Mouse (Mus musculus): ENCODE measurements around the gene Gm21739. TPM values are rescaled to one million over a fixed set of nuclear protein-coding genes. Genes with fewer than 3 reads are reported as not detected.

Gene Gm21739
- not detected for polyA plus RNA-seq (2014; fragmentation: Illumina TruSeq; extraction: RNeasy Lipid Tissue Mini Kit (QIAGEN cat#74804); ENCODE audit: low read depth, low replicate concordance)

DNA sequence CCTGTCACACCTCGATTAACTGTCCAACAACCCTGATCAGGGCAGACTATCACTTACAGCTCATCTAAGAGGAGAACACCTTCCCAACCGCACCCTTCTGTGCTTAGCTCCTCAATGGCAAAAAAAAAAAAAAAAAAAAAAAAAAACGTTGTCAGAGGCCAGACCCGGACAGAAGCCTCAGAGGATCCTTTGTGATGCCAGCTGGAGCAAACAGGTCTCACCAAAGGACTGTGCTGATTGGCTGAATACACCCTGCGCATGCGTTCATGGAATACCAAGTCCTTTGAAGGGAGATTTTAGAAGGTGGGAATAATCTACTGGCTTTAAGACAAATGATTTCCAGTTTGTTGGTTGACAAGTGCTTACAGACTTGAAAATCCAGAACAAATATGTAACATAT, at the start of gene Gm21739:
Gene Gm21739, minus strand, starts transcription at position 101 of the 400 bp plus-strand sequence.

Measured in sigmoid colon, adult 10 weeks (tissue).